Mouse (Mus musculus) lung, adult 18-20 months (tissue): Measurements from ENCODE around the gene 1700029P11Rik.

ENCODE experiments used
- DNase-seq, 2 experiments: peaks; one replicate each; pipeline ENCODE4 v3.0.0; 2022; ENCODE audit warnings: mixed read lengths in 2 of 2

The 1700029P11Rik gene

DNA sequence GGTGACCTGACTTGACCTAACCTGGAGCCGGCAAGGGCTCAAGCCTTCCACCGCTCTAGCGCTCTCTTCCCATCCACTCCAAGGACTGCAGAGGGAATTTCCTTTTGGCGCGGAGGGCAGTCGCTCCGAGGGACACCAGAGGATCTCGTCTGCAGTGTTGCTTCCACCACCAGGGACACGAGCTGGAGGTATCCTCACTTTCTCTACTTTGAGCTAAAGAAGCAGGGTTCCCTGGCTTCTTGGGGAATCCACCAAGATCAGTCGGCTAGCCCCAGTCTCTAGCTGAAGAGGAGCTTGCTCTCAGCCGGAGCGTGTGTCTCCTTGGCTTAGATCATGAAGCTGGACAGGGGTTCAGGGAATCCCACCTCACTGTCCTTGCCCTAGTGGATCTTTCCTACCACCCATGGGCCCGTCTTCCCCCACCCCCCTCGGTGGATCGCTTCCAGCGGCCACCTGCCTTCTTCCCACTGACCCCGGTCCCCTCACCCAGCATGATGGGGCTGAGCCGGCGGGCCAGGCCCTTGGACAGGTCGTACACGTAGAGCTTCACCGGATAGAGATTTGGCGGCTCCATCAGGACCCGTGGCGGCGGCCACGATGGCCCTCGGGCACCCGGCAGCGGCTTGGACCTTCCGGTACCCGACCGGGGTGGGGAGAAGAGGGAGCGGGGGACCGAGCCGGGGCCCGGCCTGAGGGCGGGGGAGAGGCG is 35.2 kb downstream of the 1700029P11Rik start:
- peak; percentile 21 to 30 for DNase-seq

DNA sequence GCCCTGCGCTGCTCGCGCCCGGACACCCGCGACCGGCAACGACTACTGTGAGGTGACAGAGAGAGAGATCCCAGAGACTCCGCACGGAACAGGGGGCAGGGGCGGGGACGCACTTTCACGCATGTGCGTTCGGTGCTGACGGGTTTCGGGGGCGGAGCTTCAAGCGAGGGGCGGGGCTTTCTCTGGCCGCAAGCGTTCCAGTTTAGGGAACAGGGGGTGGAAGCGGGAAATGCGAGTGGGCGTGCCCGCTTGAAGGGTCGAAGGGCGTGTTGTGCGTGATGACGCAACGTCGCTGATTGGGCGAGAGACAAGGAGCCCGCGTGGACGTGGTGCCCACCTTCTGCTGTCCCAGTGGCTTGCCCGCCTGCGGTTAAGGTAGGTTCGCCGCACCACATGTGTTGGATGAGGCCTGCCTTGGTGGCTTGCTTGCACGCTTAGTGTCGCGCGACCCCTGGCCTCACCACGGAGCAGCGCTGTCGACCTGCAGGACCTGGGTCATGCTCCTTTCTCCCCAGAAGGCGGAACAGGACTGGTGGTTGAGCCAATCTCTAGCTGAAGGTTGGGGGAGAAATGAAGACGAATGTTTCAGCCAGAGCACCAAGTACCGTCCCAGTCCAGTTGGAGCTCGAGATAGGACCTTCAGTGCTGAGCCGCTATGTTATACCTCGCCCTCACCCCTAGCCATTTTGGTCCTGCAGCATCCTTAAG is 35.9 kb downstream of the 1700029P11Rik start:
- DNase-seq, result peak; percentile 99 to 100

DNA sequence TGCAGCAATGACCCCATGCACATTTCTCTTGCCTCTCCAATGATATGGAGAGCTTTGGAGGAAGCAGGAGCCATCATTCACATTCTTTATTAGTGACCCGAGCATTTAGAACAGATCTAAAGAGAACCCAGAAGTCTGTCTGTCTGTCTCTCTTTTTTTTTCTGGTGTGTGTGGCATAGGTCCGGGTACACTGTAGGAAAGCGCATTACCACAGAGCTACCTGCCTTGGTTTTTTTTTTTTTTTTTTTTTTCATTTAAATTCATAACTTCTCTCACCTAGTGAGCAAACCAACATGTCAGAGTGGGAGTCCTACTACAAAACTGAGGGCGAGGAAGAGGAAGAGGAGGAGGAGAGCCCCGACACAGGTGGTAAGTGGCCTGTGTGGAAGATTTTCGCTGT is 36.5 kb downstream of the 1700029P11Rik start:
- no peak for DNase-seq

DNA sequence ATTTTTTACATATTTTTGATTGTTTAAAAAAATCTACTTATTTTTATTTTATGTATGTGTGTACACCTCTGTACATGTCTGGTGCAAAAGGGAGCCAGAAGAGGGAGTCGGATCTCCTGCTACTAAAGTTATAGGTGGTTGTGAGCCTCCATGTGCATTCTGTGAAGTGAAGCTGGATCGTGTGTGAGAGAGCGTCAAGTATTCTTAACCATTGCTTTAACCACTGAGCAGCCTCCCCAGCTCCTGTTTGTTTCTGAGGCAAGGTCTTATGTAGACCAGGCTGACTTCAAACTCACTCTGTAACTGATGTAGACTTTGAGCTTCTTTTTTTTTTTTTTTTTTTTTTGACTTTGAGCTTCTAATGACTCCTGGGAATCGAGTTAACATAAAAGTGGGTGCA is 37.1 kb downstream of the 1700029P11Rik start:
- DNase-seq, result no peak

DNA sequence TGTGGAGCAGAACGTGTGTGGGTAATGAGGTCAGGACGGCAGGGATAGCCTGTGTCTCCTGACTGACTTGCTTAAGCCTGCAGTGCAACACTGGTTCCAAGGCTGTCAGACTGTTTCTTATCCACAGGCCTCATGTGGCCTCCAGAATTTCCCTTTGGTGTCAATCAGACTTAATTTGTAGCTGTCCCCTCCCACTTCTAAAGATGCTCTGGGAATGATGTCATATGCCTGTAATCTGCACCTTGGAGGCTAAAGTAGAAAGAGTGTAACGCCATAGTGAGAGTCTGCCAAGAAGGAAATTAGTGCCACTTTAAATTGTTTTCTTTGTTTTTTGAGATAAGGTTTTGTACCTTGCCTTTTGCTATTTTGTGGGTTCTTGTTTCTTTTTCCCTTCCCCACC is 38.9 kb downstream of the 1700029P11Rik start:
- DNase-seq, result no peak

DNA sequence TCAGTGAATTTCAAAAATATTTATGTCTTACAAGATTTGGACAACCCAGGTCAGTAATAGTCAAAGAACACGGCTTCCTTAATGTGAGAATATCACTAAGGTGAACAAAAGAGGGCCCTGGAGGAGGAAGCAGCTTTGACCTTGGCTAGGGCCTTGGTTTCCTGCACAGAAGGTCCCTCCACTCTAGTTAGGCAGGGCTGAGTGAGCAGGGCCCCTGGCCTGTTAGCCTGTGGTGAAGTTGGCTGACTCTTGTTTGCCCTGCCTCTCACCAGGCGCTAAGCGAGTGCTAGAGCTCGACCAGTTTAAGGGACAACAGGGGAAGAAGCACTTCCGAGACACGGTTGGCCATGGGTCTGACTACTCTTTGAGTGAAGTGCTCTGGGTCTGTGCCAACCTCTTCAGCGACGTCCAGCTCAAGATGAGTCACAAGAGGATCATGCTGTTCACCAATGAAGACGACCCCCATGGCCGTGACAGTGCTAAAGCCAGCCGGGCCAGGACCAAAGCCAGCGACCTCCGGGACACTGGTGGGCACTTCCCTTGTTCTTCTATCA is 42.3 kb downstream of the 1700029P11Rik start:
- DNase-seq, result peak in 1 of 2 experiments; percentile 5

DNA sequence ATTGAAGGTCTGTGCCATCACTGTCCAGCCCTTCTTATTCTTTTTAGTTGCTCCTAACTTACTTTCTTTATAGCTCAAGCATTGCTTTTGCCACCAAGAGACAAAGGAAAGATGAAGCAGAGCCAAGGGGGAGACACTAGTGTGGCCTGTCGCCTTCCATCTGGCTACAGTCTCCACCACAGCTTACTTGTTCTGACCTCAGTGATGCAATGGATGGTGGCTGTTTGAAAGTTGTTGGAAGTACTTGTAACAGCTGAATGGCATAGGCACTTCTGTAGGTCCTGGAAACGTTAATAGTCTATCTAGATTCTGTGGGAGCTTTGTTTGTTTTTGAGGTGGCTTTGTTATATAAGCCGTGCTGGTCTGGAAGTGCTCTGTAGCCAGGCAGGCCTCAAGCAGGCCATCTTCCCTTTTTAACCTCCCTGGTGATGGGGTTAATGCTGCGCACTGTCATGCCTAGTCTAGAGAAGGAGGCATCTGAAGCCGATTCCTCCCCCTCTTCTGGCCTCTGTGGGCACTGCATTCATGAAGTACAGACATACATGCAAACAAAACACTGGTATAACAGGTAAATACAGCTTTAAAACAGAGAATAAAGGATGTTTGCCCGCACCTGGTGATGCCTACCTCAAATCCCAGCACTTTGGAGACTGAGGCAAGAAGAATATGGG is 43.8 kb downstream of the 1700029P11Rik start:
- DNase-seq, result no peak

DNA sequence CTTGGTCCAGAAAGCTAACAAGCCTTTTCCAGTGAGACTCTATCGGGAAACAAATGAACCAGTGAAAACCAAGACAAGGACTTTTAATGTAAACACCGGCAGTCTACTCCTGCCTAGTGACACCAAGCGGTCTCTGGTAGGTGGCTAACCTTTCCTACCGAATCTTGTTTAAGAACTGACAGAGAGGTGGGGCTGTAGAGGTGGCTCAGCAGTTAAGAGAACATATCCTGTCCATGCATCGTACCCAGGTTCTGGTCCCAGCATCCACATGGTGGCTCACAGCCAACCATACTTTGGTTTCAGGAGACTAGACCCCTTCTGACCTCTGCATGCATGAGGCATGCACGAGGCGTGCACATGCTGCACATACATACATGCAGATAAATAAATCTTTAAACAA is 46.9 kb downstream of the 1700029P11Rik start:
- DNase-seq, result no peak

DNA sequence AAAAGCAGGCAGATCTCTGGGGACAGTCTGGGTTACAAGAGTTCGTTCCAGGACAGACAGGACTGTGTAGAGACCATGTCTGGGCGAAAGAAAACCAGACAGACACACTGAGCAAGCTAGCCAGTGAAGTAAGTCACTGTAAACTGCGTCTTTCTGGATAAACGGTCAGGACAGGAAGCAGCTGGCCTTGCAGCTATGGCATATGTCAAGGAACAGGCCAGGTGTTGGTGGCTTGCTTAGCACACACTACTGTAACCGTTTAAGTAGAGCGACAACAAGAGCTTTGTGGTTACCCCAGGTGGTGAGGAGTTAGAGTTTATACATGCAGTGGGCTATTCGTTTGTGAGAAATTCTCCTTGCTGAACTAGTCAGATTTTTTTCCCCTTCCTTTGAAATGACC is 47.4 kb downstream of the 1700029P11Rik start:
- no peak for DNase-seq
